Mouse (Mus musculus) B cell, adult (primary cell): ENCODE measurements around the gene Btbd35f8. TPM values are rescaled to one million over a fixed set of nuclear protein-coding genes. Genes with fewer than 3 reads are reported as not detected.

Experiments
- total RNA-seq: library from RNA; stranded (reverse); gene quantifications from 4 replicates; pipeline ENCODE4 v1.2.4, GENCODE M21; 2023; ENCODE audit not compliant: inconsistent age

Gene Btbd35f8
- not detected in 4 replicates for total RNA-seq

DNA sequence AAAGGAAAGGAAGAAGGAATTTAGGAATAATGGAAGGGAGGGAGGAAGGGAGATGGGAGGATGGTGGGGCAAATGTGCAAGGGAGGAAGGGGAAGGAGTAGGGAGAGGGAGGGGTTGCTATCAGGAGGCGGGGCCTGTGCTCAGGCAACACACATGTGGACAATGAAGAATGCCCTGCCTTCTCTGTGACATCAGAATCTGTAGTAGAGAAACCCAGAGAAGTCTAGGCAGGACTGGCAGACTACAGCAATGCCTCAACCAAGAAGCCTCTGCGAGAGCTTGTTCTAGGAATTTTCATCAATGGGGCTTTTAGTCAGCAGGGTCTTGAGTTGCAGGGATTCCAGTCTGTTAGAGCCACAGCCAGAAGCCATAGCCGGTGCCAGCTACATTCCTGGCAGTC is at the start of gene Btbd35f8:
Gene Btbd35f8, plus strand, starts transcription at position 301 of the 400 bp plus-strand sequence.

Other genes starting within 250 kb of the Btbd35f8 start
- gene Spin2g, start 211.8 kb upstream of the Btbd35f8 start, total RNA-seq, result not detected in 4 replicates